Mouse (Mus musculus) kidney, adult 2 months (tissue): ENCODE measurements around the gene Crtc3.

Experiments
- CTCF ChIP-seq: fragments of 200-500 bp; conservative IDR thresholded peaks from 2 replicates; pipeline ENCODE4 v1.5.1; 2011; ENCODE audit warnings: low read depth, mild to moderate bottlenecking, control low read depth, low read length, moderate library complexity, mixed read lengths; ENCODE audit not compliant: insufficient read depth, insufficient read length
- POLR2A ChIP-seq: fragments of 200-500 bp; IDR thresholded peaks from one replicate; pipeline ENCODE4 v1.6.1; 2011; ENCODE audit warnings: low read depth, low read length, control low read depth

DNA sequence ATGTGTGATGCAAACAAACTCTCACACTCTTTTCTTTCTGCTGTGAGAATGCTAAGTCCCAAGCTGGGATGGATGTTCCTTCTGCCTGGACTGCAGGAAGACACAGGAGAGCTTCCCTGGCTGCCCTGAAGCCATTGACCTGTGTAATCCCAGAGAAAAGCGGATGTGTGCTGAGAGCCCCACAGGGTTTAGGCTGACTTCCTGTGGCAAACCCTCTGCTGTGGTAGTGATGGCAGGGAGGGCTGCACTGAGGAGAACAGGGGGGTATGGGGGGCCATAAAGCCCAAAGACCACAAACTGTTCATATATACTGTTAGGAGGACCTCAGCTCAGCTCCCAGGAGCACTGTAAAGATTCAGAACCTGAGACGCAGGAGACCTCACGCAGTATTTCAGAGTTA lies 57.3 kb downstream of the Crtc3 start:
- TF ChIP-seq CTCF = no peak
- TF ChIP-seq POLR2A = no peak
